Mouse (Mus musculus): ENCODE measurements around the gene Kif18b.
A peak's percentile ranks its signal among the peaks of the same experiment; 100 is the strongest.

The Kif18b gene

DNA sequence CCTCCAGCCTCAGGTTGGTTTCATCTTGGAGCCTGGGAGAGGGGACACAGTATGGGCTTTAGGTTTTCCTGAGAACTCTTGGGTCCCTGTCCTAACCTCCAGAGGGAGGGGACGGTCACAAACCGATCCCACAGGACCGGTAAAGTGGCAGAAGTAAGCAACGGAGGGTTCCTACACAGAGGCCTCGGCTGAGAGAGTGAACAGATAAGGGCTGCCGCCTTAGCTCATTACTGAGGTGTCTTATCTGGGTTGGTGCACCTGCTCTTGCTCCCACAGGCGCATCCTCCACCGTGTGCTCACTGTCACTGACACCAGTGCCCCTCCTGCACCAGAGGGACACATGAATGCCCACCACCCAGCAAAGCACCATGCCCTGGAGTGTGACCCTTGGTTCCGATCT is 29.1 kb downstream of the Kif18b start:
- H3K27me3 ChIP-seq (ENCODE audit: insufficient read depth, low read length), result peaks cover 74% of the 10 kb centered on the region
- no peaks in the 10 kb centered on the region for H3K9me3 ChIP-seq (ENCODE audit: low read length)
- no peak overlapping the region for H3K4me3 ChIP-seq (replicated peaks; ENCODE audit: low read length)
- no peak for TF ChIP-seq NANOG (IDR thresholded peaks at IDR 0.05; ENCODE audit: borderline replicate concordance, low read length)
- TF ChIP-seq CTCF (conservative IDR thresholded peaks at IDR 0.05; ENCODE audit: low read length), result no peak
- no peak for TF ChIP-seq POU5F1 (IDR thresholded peaks at IDR 0.05; ENCODE audit: borderline replicate concordance, low read length)
- H3K4me1 ChIP-seq (replicated peaks; ENCODE audit: low read depth, low read length), result peaks cover 19% of the 10 kb centered on the region
- no peaks in the 10 kb centered on the region for H3K36me3 ChIP-seq (ENCODE audit: insufficient read depth, low read length)

DNA sequence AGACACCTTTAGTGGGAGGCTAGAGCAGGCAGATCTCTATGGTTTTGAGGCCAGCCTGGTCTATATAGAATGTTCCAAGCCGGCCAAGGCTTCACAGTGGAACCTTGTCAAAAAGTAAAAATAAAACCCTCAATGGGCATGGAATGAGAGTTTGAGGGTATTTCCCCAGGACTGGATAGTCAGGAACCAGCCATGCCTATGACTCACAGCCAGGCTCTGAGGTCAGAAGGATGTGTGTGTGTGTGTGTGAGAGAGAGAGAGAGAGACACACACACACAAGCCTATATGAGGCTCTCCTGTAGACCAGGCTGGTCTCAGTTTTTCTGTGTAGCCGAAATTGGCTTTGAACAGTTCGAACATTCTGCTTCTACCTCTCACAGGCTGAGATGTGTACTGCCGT is 30.2 kb downstream of the Kif18b start:
- H3K9me3 ChIP-seq (ENCODE audit: low read length), result no peaks in the 10 kb centered on the region
- H3K4me3 ChIP-seq (replicated peaks; ENCODE audit: low read length), result no peak overlapping the region
- H3K36me3 ChIP-seq (ENCODE audit: insufficient read depth, low read length), result no peaks in the 10 kb centered on the region
- no peak for TF ChIP-seq NANOG (IDR thresholded peaks at IDR 0.05; ENCODE audit: borderline replicate concordance, low read length)
- TF ChIP-seq POU5F1 (IDR thresholded peaks at IDR 0.05; ENCODE audit: borderline replicate concordance, low read length), result no peak
- no peak for TF ChIP-seq CTCF (conservative IDR thresholded peaks at IDR 0.05; ENCODE audit: low read length)
- H3K27me3 ChIP-seq (ENCODE audit: insufficient read depth, low read length), result peaks cover 73% of the 10 kb centered on the region
- peaks cover 19% of the 10 kb centered on the region for H3K4me1 ChIP-seq (replicated peaks; ENCODE audit: low read depth, low read length)

DNA sequence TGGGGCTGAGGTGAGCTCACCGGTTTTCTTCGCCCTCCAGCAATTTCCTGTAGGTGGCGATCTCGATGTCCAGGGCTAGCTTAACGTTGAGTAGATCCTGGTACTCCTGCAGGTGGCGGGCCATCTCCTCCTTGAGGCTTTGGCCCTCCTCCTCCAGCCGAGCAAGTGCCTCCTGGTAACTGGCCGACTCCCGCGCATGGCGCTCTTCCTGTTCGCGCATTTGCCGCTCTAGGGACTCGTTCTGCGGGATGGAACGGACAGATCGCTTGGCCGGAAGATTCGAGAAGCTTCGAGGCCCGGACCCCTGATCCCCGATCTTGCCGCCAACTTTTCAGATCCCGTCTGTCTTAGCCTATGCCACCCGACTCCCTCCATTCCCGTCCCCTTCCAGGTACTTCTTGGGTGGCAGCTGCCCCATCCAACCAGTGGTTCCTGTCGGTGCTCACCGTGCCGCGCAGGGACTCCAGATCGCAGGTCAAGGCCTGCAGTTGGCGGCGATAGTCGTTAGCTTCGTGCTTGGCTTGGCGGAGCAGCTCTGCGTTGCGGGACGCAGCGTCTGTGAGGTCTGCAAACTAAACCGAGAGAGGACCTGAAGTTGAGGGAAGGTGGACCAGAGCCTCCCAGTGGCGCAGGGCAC is 31.8 kb downstream of the Kif18b start:
- Histone ChIP-seq H3K4me3 (replicated peaks; ENCODE audit: low read length) (peak overlapping the region; percentile 76), H3K27me3 (ENCODE audit: insufficient read depth, low read length) (peaks cover 69% of the 10 kb centered on the region)

DNA sequence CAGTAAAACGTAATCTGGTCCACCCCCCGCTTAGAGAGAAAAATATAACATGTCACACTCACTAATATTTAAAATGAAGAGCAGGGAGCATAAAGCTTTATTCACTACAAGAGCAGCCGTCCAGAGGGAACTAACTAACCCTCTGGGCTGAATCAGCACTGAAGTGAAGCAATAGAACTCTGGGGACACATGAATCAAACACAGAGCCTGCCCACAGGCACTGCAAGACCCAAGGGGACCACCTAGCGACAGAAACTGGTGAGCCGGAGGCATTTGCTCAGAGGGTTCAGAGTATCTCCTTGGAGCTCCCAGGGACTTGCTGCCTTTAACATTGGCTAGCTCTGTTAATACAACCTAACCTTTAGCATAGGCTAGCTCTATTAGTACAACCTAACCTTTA is 34.8 kb downstream of the Kif18b start:
- Histone ChIP-seq H3K27me3 (ENCODE audit: insufficient read depth, low read length) (peaks cover 58% of the 10 kb centered on the region), H3K4me3 (replicated peaks; ENCODE audit: low read length) (no peak overlapping the region), H3K36me3 (ENCODE audit: insufficient read depth, low read length) (no peaks in the 10 kb centered on the region), H3K4me1 (replicated peaks; ENCODE audit: low read depth, low read length) (peaks cover 9% of the 10 kb centered on the region), H3K9me3 (ENCODE audit: low read length) (peaks cover 14% of the 10 kb centered on the region)
- TF ChIP-seq NANOG (IDR thresholded peaks at IDR 0.05; ENCODE audit: borderline replicate concordance, low read length), result no peak
- TF ChIP-seq CTCF (conservative IDR thresholded peaks at IDR 0.05; ENCODE audit: low read length), result no peak
- no peak for TF ChIP-seq POU5F1 (IDR thresholded peaks at IDR 0.05; ENCODE audit: borderline replicate concordance, low read length)

More for the DNA sequence above, 31.8 kb downstream of the Kif18b start:
- H3K4me1 ChIP-seq (replicated peaks; ENCODE audit: low read depth, low read length), result peaks cover 19% of the 10 kb centered on the region
- H3K9me3 ChIP-seq (ENCODE audit: low read length), result no peaks in the 10 kb centered on the region
- H3K36me3 ChIP-seq (ENCODE audit: insufficient read depth, low read length), result no peaks in the 10 kb centered on the region
- TF ChIP-seq CTCF (conservative IDR thresholded peaks at IDR 0.05; ENCODE audit: low read length) (peak; percentile 61), POU5F1 (IDR thresholded peaks at IDR 0.05; ENCODE audit: borderline replicate concordance, low read length) (no peak)

DNA sequence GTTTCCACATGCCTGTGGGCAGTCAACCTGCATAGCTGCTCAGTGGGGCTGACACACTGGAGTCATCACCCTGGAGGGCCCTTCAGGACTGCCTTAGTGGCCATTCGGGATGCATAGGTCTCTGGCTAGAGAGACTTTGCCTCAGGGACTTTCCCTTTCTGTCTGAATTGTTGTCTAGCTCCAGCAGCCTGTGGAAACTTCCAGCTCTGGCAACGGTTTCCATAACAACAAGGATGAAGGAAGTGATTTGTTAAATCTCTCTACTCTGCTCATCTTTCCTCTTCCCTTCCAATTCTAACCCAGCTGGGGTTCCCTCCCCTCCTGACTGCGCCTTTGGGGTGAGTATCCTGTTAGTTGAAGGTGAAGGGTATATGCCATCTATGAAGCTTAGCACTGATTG is 36.8 kb downstream of the Kif18b start:
- TF ChIP-seq NANOG (IDR thresholded peaks at IDR 0.05; ENCODE audit: borderline replicate concordance, low read length) (no peak), CTCF (conservative IDR thresholded peaks at IDR 0.05; ENCODE audit: low read length) (no peak), POU5F1 (IDR thresholded peaks at IDR 0.05; ENCODE audit: borderline replicate concordance, low read length) (no peak)
- H3K4me1 ChIP-seq (replicated peaks; ENCODE audit: low read depth, low read length), result peaks cover 1% of the 10 kb centered on the region
- H3K9me3 ChIP-seq (ENCODE audit: low read length), result peaks cover 14% of the 10 kb centered on the region
- no peaks in the 10 kb centered on the region for H3K36me3 ChIP-seq (ENCODE audit: insufficient read depth, low read length)
- H3K4me3 ChIP-seq (replicated peaks; ENCODE audit: low read length), result no peak overlapping the region
- H3K27me3 ChIP-seq (ENCODE audit: insufficient read depth, low read length), result peaks cover 44% of the 10 kb centered on the region

DNA sequence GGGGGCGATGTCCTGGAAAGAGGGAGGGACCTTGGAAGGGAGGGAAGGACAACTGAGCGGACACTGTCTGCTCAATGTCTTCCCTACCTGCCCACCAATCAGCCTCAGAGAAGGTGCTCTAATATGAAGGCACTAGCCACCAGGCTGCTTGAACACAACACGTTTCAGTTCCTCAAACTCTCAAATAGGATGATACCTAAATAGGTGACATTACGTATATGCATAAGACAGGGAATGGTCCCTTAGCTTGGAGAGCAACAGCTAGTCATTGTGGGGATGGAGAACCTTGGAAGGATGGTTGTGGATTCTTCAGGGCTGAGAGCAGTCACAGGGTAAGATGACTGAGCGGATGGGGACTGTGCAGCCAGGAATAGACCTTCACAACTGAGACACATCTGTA is 37.5 kb downstream of the Kif18b start:
- Histone ChIP-seq H3K4me1 (replicated peaks; ENCODE audit: low read depth, low read length) (no peaks in the 10 kb centered on the region; the same call in 1 of the 2 replicates), H3K36me3 (ENCODE audit: insufficient read depth, low read length) (no peaks in the 10 kb centered on the region), H3K27me3 (ENCODE audit: insufficient read depth, low read length) (peaks cover 45% of the 10 kb centered on the region), H3K9me3 (ENCODE audit: low read length) (peaks cover 14% of the 10 kb centered on the region), H3K4me3 (replicated peaks; ENCODE audit: low read length) (no peak overlapping the region)
- TF ChIP-seq POU5F1 (IDR thresholded peaks at IDR 0.05; ENCODE audit: borderline replicate concordance, low read length) (no peak), CTCF (conservative IDR thresholded peaks at IDR 0.05; ENCODE audit: low read length) (no peak), NANOG (IDR thresholded peaks at IDR 0.05; ENCODE audit: borderline replicate concordance, low read length) (no peak)

DNA sequence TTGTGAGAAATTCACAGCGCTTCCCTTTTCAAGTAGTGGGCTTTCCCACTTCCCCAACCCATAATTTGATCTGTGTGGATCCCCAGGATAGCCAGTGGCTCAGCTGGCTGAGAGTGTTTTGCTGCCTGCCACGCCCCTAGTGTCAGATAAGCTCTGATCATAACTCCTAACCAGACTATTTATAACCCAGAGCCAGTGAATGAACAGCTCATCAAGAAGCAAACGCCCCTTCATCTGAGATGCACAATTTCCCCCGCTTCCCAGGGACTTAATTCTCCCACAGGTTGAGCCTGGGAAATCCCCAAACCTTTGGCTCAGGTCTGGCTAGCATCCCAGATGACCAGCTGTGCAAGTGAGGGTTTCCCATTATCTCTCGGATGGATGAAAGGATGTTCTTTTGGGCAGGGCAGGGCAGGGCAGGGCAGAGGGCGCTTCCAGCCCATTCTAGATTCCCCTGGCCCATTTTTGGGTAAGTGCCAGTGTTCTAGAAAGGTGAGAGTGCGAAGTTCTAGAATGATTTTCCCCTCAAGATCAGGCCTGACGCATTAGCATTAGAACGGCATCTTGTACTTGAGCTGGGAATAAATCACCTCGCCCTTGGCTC is 40.2 kb downstream of the Kif18b start, which contains the start of gene Fam187a:
Gene Fam187a, plus strand, starts transcription at position 554 of the 604 bp plus-strand sequence.
- Histone ChIP-seq H3K4me3 (replicated peaks; ENCODE audit: low read length) (no peak within 1 kb of the TSS), H3K9me3 (ENCODE audit: low read length) (peaks cover 14% of the 10 kb centered on the region), H3K27me3 (ENCODE audit: insufficient read depth, low read length) (peaks cover 36% of the 10 kb centered on the region), H3K36me3 (ENCODE audit: insufficient read depth, low read length) (no peaks in the 10 kb centered on the region), H3K4me1 (replicated peaks; ENCODE audit: low read depth, low read length) (peaks cover 11% of the 10 kb centered on the region)
- TF ChIP-seq CTCF (conservative IDR thresholded peaks at IDR 0.05; ENCODE audit: low read length) (no peak), POU5F1 (IDR thresholded peaks at IDR 0.05; ENCODE audit: borderline replicate concordance, low read length) (no peak), NANOG (IDR thresholded peaks at IDR 0.05; ENCODE audit: borderline replicate concordance, low read length) (no peak)

DNA sequence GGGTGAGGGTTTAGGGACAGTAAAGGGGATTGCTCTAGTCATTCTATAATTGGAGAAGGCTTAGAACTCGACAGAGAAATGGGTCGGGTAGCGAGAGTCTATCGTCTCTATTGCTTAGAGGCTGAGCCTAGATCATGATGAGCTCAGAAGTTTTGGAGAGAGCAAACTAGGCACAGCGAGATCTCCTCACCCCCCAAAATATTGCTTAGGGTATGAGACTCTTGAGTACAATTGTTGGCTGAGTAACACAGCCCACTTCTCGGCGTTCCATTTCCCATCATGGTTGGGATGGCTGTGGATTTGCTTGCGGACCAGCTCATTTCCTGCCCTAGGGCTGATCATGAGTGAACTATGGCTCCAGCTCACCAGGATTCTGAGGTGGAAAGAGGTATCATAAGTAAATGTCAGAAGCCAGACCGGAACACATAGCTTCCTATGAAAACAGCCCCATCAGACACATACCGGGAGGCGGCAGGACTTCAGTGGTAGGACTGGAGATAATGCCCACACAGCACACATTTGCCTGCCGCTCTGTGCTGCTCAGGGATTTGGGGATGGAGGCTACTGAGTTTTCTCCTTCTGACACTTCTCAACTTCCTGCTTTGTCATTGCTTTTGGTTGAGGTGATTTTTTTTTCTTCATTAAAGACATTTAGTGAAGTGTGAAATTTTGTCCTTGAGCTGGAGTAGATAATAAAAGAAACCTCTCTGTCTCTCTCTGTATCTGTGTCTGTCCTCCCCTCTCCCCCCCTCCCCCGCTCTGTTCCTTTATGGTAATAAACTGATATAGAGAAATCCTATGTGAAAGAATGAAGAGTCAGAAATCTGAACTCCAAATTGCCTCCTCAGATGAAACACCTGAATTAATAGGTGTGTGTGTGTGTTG is 43.4 kb downstream of the Kif18b start:
- TF ChIP-seq CTCF (conservative IDR thresholded peaks at IDR 0.05; ENCODE audit: low read length) (no peak), POU5F1 (IDR thresholded peaks at IDR 0.05; ENCODE audit: borderline replicate concordance, low read length) (no peak), NANOG (IDR thresholded peaks at IDR 0.05; ENCODE audit: borderline replicate concordance, low read length) (no peak)
- peaks cover 14% of the 10 kb centered on the region for H3K9me3 ChIP-seq (ENCODE audit: low read length)
- H3K27me3 ChIP-seq (ENCODE audit: insufficient read depth, low read length), result peaks cover 20% of the 10 kb centered on the region
- H3K36me3 ChIP-seq (ENCODE audit: insufficient read depth, low read length), result peaks cover 18% of the 10 kb centered on the region
- peaks cover 23% of the 10 kb centered on the region for H3K4me1 ChIP-seq (replicated peaks; ENCODE audit: low read depth, low read length)
- peak overlapping the region; percentile 95 for H3K4me3 ChIP-seq (replicated peaks; ENCODE audit: low read length)
